Mouse (Mus musculus) liver, adult (tissue): Measurements from ENCODE around the gene Papss2.

ENCODE experiments used
- GATA4 ChIP-seq: IDR thresholded peaks from 2 replicates; pipeline ENCODE4 v1.6.1; 2014; ENCODE audit warnings: mild to moderate bottlenecking, low read length; ENCODE audit not compliant: insufficient replicate concordance

Gene Papss2

DNA sequence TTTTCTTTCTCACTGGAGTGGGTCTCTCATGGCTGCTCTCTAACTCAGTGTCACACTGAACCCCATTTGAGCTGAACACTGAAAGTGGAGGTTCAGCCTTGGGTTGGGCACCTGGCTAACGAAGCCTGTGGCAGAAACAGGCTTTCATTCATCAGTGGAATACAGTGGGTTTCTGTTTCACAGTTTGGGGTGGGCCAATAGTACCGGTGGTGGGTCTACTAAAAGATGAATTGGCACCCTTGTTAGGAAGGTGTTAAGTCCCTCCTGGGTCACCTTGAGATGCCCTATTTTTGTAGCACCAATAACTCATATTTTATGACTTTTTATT is 19.1 kb downstream of the Papss2 start:
- no peak for TF ChIP-seq GATA4

DNA sequence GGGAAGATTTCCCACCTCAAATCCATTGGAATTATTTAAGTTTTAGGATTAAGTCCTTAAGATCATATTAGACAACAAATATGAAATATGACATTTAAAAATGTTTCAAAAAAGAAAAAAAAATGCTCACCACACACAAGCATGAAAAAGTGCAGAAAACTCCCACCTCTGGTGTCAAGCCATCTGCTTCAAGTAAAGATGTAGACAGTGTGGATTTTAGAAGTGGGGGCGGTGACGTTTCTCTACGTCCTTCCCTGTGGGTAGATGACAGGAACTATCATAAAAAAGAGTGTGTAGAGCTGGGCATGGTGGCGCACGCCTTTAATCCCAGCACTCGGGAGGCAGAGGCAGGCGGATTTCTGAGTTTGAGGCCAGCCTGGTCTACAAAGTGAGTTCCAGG is 21.1 kb downstream of the Papss2 start:
- TF ChIP-seq GATA4, result no peak

DNA sequence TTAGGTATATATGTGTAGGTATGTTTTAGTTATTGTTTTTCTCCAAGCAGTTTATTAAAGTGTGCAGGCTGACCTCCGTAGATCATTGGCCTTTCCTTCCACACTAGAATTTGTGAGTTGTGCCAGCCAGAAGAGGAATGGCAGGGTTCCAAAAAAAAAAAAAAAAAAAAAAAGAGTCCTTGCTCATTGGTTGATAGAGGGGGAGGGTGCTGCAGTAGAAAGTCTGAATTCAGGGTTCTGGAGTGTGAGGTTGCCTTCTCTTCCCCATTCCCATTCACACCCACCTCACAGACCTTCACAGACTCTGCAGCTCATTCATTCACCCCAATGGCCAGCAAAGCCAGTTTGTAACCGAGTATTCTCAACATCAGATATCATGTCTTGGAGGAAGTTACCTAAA is 24.1 kb downstream of the Papss2 start:
- TF ChIP-seq GATA4, result no peak

DNA sequence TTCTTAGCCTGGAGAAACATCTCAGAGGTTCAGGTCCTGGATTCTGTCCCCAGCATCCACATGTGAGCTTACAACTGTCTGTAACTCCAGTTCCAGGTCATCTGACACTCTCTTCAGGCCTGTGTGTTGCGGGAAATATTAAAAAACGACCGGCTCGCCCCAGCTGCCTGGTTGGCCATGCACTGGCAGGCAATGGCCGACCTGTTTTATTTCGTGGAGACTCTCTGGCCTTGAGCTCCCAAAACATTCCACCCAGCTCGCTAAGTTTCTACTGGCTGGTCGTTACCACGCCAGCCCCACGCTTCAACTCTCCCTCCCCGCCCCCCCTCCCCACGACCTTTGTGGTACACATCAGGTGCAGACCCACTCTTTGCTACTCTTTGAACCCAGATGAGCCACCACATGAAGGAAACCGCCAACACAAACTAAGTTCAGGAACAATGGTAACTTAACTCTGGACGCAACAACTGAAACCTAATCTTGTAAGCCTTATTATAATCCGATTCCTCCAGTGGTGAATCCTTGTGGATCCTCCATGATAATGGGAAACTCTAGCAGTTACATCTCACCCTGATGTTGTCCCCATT is 25.4 kb downstream of the Papss2 start:
- TF ChIP-seq GATA4, result no peak

DNA sequence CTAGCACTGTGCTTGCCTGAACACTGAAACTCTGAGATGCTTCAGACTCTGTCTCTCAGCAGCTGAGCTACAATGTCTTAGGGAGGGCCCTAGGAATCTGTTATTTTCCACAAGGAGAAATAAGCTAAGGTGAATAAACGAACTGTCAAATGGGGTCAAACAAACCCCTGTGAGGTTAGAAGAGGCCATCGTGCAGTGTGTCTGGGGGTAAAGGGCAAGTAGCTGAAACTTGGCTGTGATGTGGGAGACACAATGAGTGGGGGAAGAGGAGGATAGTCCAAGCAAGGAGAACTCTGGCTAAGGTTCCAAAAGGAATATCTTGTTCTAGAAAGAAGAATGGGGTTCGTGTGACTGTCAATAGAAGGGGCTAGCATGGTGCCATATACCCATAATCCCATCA is 26.6 kb downstream of the Papss2 start:
- no peak for TF ChIP-seq GATA4

GRCm38 (mm10) chr19:32626768-32627331 is 31.3 kb downstream of the Papss2 start:
- TF ChIP-seq GATA4, result no peak

- TF ChIP-seq GATA4, result no peak
Measured at GRCm38 (mm10) chr19:32627631-32628030, 32.0 kb downstream of the Papss2 start.

- TF ChIP-seq GATA4, result no peak
Measured at GRCm38 (mm10) chr19:32628572-32629132, 33.1 kb downstream of the Papss2 start.

GRCm38 (mm10) chr19:32634916-32635315 is 39.3 kb downstream of the Papss2 start:
- TF ChIP-seq GATA4, result no peak

DNA sequence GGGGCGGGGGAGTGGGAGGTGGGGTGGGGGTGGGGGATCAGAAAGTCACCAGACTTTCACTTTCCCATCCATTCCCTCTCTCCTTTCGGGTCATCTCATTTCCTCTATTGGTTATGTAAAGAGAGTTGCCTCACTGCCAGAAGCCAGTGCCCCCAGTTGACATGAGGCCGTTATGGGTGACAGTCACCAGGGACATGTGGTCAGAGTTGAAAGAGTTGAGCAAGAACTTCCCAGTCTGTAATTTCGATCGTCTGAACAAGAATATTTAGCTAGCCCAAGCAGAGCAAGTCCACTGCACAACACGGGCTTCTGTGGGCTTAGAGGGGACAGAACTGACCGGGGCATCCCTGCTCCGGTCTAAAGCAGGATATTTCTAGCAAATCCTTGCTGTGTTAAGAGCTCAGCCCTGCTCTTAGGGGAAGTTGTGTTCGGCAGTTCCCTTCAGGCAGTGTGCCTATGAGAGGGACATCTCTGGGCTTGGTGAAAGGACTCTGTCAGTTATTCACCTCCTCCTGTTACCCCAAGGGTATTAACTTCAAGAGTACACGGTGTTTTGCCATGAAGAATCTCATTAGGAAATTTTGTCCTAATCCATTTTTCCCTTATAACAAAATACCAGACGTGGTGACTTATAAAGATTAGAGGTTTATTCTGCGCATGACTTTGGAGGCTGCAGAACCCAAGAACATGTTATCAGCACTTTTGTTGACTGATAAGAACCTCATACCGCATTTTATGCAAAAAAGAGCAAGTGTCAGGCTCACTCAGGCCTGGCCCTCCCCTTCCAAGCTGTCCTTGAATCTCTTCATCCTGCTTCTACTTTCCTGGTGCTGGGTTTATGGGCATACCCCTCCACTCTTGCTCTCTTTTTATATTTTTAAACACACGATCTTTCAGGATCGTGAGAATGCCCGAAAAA is 42.0 kb downstream of the Papss2 start:
- TF ChIP-seq GATA4, result peak; percentile 45; the same call in 1 of the 2 replicates

DNA sequence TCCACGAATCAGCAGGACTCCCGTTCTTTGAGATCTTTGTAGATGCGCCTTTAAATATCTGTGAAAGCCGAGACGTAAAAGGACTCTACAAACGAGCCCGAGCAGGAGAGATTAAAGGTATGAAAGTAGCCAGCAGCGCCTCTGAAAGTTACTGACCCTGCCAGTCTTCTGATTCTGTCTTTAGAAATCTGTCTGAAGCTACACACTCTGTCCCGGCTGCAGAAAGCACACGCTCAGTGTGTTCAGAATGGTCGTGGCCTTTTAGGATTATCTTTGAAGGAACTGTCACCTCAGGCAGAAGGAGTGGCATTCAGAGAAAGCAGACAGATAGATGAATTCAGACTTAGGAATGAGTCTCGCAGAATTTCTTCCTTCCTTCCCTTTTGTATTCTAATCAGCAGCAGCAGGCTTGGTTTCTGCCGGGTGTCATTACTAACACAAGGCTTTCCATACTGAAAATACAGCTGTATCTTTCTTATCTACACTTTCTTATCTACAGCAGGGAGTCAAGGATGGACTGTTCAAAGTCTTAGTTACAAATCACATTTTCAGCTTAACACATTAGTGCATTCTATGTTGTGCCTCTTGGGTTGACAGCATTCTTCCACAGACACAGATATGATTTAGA is 42.8 kb downstream of the Papss2 start:
- TF ChIP-seq GATA4, result no peak

DNA sequence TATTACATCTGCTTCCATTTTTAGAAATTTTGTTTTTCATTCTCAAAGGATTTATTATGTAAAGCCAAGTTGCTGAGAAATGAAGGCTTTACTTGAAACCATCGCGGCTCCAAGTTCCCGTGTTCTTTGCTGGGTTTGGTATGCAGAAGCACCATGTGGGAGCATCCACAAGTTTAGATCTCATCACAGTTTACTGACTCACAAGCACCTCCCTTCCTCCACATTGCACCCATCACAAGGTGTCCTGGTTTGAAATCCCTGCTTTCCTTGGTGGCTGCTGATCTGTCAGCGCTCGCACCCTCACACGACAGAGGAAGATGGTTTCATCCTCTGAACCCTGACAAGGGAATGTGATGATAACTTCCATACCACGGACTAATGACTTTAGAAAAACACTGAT is 45.9 kb downstream of the Papss2 start:
- TF ChIP-seq GATA4, result no peak

DNA sequence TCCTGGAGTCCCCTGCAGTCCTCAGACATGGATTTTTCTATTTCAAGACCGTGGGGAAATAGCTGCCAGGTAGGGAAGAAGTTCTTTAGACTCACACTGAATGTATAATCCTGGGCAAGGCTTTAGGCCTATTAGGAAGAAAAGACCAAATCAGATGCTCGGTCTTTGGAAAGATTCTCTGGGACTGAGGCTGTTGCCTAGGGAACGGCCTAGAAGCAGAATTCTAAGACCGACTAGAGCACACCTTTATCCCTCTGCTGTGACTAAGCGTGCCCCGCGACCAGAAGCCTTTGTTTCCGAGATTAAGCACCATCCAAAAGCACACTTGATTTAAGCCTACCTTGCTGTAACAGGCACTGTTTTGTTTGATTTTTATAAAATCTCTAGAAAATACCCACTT is 46.4 kb downstream of the Papss2 start:
- no peak for TF ChIP-seq GATA4

DNA sequence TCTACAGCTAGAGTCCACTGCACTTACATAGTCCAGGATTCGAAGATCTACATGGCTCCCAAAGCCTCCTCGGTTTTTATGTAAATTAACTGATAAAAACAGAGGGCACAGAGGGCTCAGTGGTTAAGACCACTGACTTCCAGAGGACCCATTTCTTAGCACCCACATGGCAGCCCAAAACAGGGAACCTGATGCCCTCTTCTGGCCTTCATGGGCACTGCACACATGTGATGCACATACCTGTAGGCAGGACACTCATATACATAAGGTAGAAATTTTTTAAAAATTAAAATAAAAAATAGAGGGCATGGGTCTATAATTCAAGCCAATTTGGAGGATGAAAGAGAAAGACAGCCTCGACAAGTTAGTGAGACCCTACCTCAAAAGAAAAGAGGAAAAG is 48.1 kb downstream of the Papss2 start:
- no peak for TF ChIP-seq GATA4

DNA sequence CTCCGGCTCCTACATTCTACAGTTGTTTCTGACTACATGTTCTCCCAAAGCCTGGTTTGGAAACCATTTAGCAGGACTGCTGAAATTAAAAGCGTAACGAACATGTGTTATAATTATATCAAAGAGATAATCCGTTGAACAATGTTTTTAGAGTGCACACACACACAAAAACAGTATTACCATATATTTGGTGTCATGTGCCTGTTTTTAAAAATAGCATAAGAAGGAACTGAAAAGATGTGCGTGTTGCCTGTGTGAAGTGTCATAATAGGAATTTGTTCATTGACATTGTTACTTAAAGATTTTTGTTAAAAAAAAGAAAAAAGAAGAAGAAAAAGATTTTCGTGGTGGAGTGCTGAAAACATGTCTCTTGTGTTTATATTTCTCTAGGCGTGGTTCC is 50.3 kb downstream of the Papss2 start:
- no peak for TF ChIP-seq GATA4

- no peak for TF ChIP-seq GATA4
Measured at GRCm38 (mm10) chr19:32646382-32646781, 50.8 kb downstream of the Papss2 start.
